Mouse (Mus musculus): ENCODE measurements around the gene Gm20458.

DNA sequence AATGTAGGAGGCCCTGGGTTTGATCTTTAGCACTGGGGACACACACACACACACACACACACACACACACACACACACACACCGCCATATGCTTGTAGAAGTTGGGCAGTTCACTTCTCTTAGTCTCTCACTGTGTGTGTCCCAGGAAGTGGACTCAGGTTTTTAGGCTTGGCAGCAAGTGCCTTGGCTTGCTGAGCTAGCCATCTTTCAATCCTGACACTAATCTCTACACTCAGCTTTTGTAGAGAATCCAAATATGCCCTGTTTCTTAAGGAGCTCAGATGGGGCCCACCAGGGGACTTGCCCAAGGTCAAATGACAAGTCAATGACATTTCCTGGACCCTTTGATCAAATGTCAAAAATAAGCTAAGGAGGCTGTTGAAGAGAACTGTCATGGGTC lies 4.4 kb upstream of the Gm20458 start:
- no peak for TF ChIP-seq CTCF (conservative IDR thresholded peaks at IDR 0.05; ENCODE audit: insufficient read depth, insufficient read length, low read depth, low read length)
- TF ChIP-seq POLR2A (IDR thresholded peaks at IDR 0.05; ENCODE audit: low read depth, low read length), result no peak

Data from kidney, adult 2 months (tissue).